Mouse (Mus musculus) spleen, adult 2 months (tissue): ENCODE measurements around the gene Plg.

Source experiments
- CTCF ChIP-seq: fragments of 200-500 bp; IDR thresholded peaks from 2 replicates; pipeline ENCODE4 v1.5.1; 2011; ENCODE audit warnings: mild to moderate bottlenecking, inconsistent platforms; ENCODE audit not compliant: insufficient read depth, insufficient read length, insufficient replicate concordance; ENCODE audit errors: extremely low read depth
- POLR2A ChIP-seq: fragments of 200-500 bp; IDR thresholded peaks from 2 replicates; pipeline ENCODE4 v1.6.1; 2011; ENCODE audit warnings: low read depth, low read length, inconsistent platforms

DNA sequence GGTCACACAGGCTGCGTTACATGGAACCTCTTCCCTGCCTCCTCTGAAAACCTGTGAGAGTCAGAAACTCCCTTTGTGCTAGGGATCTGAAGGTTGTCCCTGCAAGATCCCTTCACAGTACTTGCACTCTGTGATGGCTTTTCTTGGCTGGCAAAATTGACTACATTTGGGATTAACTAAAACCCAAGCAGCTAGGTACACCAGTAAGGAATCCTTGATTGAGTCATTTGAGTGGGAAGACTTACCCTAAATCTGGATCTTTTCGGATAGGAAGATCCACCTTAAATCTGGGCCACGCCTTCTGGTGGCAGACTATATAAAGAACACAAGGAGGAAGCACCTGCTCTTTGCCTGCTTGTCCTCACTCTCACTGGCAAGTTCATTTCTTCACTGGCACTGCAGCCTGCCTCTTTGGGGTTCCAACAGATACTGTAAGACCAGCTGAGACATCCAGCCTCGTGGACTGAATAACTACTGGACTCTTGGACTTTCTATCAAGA is 88.1 kb downstream of the Plg start:
- TF ChIP-seq POLR2A, result no peak
- TF ChIP-seq CTCF, result no peak
